Comparison of ENCODE assay signal across 8 mouse cellular contexts in genomic region chrX:105104175-105104574, GRCm38 (mm10). TPM values are rescaled to one million over a fixed set of nuclear protein-coding genes. Genes with fewer than 3 reads are reported as not detected.
DNase-seq lines count a peak whose midpoint lies in the region; ATAC-seq and TF ChIP-seq lines count a peak whose summit lies in the region.

No protein-coding gene starts in this region.

- H3K9ac ChIP-seq in kidney, embryonic 16.5 days (replicated peaks; ENCODE audit: low read length), result no peak overlapping the region
- no peak overlapping the region for H3K9ac ChIP-seq in midbrain, postnatal 0 days (replicated peaks; ENCODE audit: low read length, poor library complexity, severe bottlenecking)

- peaks cover 2% of the 10 kb centered on the region; the same call in 1 of the 2 replicates for H3K36me3 ChIP-seq in kidney, embryonic 16.5 days (ENCODE audit: insufficient read depth, low read length)
- no peaks in the 10 kb centered on the region for H3K36me3 ChIP-seq in midbrain, postnatal 0 days (ENCODE audit: insufficient read depth, low read length)

- WGBS in kidney, embryonic 16.5 days, result 51% methylated on average over 5 of the region's 5 CpGs
- WGBS in midbrain, postnatal 0 days, result 39% methylated on average over 5 of the region's 5 CpGs

- no peak for ATAC-seq in kidney, embryonic 16.5 days (ENCODE audit: low FRiP score, low TSS enrichment)
- 0 out of 2 replicates have a peak, but pooled peaks have one; percentile 47 for ATAC-seq in common myeloid progenitor, adult 5-6 weeks (replicated peaks; ENCODE audit: low read depth, poor library complexity, severe bottlenecking)
- ATAC-seq in midbrain, postnatal 0 days (ENCODE audit: low FRiP score), result no peak; the same call in 1 of the 2 replicates

- no peak overlapping the region for H3K4me3 ChIP-seq in kidney, embryonic 16.5 days (ENCODE audit: low read length)
- H3K4me3 ChIP-seq in midbrain, postnatal 0 days (ENCODE audit: low read depth, low read length), result no peak overlapping the region

- peak; percentile 9 for DNase-seq in adrenal gland, adult 2 months
- no peak for DNase-seq in adrenal gland, postnatal 4 days (ENCODE audit: low spot score in 2 of 2)
- DNase-seq in kidney, adult 18-20 months, result peak; percentile 19
- peak; percentile 36 for DNase-seq in CD4-positive helper T cell, adult 2 months (ENCODE audit: low read depth, low spot score)
- DNase-seq in midbrain, postnatal 0 days (ENCODE audit: low spot score), result peak; percentile 71
- DNase-seq in ovary, postnatal 10 days (ENCODE audit: low spot score), result no peak

- TF ChIP-seq CTCF in midbrain, postnatal 0 days (IDR thresholded peaks at IDR 0.05), result peak; percentile 82

- no peaks in the 10 kb centered on the region for H3K4me1 ChIP-seq in kidney, embryonic 16.5 days (ENCODE audit: insufficient read depth, low read length)
- no peaks in the 10 kb centered on the region for H3K4me1 ChIP-seq in midbrain, postnatal 0 days (ENCODE audit: insufficient read depth, low read length)

- H3K27ac ChIP-seq in kidney, embryonic 16.5 days (ENCODE audit: low read length), result no peak overlapping the region
- H3K27ac ChIP-seq in midbrain, postnatal 0 days (ENCODE audit: low read depth, low read length), result no peak overlapping the region

- no peaks in the 10 kb centered on the region for H3K9me3 ChIP-seq in kidney, embryonic 16.5 days (ENCODE audit: low read length)
- H3K9me3 ChIP-seq in midbrain, postnatal 0 days (ENCODE audit: low read length), result no peaks in the 10 kb centered on the region

- no peak overlapping the region for H3K4me2 ChIP-seq in kidney, embryonic 16.5 days (replicated peaks; ENCODE audit: low read depth, low read length)
- H3K4me2 ChIP-seq in midbrain, postnatal 0 days (ENCODE audit: low read depth, low read length, poor library complexity, severe bottlenecking), result no peak overlapping the region

- no peaks in the 10 kb centered on the region for H3K27me3 ChIP-seq in kidney, embryonic 16.5 days (ENCODE audit: insufficient read depth, low read length)
- H3K27me3 ChIP-seq in midbrain, postnatal 0 days (ENCODE audit: insufficient read depth, low read length), result no peaks in the 10 kb centered on the region; the same call in 1 of the 2 replicates

RNA-seq across cellular contexts. Expression of gene Magee1, which starts 16.0 kb away (rescaled TPM):
- 10 to 100 TPM; 11.4 to 16.8 TPM for total RNA-seq in adrenal gland, adult 2 months (2021)
- polyA plus RNA-seq in adrenal gland, adult 2 months (2012; rRNA removed), result 16.7 and 20.7 TPM in 2 replicates
- 10 to 100 TPM; 17.7 to 21.9 TPM for total RNA-seq in adrenal gland, postnatal 4 days (2021)
- 17.2 and 18.0 TPM in 2 replicates for polyA plus RNA-seq in kidney, embryonic 16.5 days (2015; fragmentation: Nextera tagmentation; extraction: Ambion mirVana)
- 0.44 and 2.0 TPM in 2 replicates for total RNA-seq in common myeloid progenitor, adult 5-6 weeks (2017)
- 259 and 280 TPM in 2 replicates for total RNA-seq in midbrain, postnatal 0 days (2014; rRNA removed)
- polyA plus RNA-seq in midbrain, postnatal 0 days (2015; fragmentation: Nextera tagmentation; extraction: Ambion mirVana), result 276 and 294 TPM in 2 replicates

RNA-seq across cellular contexts. Expression of gene Pbdc1, which starts 24.6 kb away (rescaled TPM):
- total RNA-seq in adrenal gland, adult 2 months (2021), result 10 to 100 TPM; 15.9 to 19.7 TPM
- 3.2 and 4.1 TPM in 2 replicates for polyA plus RNA-seq in adrenal gland, adult 2 months (2012; rRNA removed)
- 10 to 100 TPM; 19.1 to 22.8 TPM for total RNA-seq in adrenal gland, postnatal 4 days (2021)
- polyA plus RNA-seq in kidney, embryonic 16.5 days (2015; fragmentation: Nextera tagmentation; extraction: Ambion mirVana), result 60.6 and 63.1 TPM in 2 replicates
- 58.5 and 67.1 TPM in 2 replicates for total RNA-seq in common myeloid progenitor, adult 5-6 weeks (2017)
- total RNA-seq in midbrain, postnatal 0 days (2014; rRNA removed), result 12.3 and 24.6 TPM in 2 replicates
- polyA plus RNA-seq in midbrain, postnatal 0 days (2015; fragmentation: Nextera tagmentation; extraction: Ambion mirVana), result 26.9 and 30.4 TPM in 2 replicates

Comparison
In these comparisons a context has a peak if more than half of its experiments do, and no peak if none do; other contexts are left out.
1. DNase-seq: peak in adrenal gland, adult 2 months (single experiment), kidney, adult 18-20 months (single experiment), CD4-positive helper T cell, adult 2 months (single experiment) and midbrain, postnatal 0 days (single experiment); none in adrenal gland, postnatal 4 days (0 of 2) and ovary, postnatal 10 days (single experiment).
2. RNA of gene Magee1, which starts 16.0 kb away (total RNA-seq): 259 to 280 TPM in midbrain, postnatal 0 days; 17.7 to 21.9 TPM in adrenal gland, postnatal 4 days, 11.4 to 16.8 TPM in adrenal gland, adult 2 months and 0.44 to 2.0 TPM in common myeloid progenitor, adult 5-6 weeks; every median in the first group is over 10 times any median in the second.